10 mouse cellular contexts compared by ENCODE assay signal in genomic region chr11:49636449-49636848, GRCm38 (mm10). TPM values are rescaled to one million over a fixed set of nuclear protein-coding genes. Genes with fewer than 3 reads are reported as not detected.
DNase-seq lines count a peak whose midpoint lies in the region; ATAC-seq and TF ChIP-seq lines count a peak whose summit lies in the region.
"Had no signal": no experiment of that assay in that cellular context is flagged by ENCODE, and none has a peak within 500 bp of the region (broad histone marks: within the 10 kb centered on the region; RNA-seq: fewer than 3 reads in every experiment).

No protein-coding gene starts in this region.

- no peaks in the 10 kb centered on the region for H3K36me3 ChIP-seq in kidney, postnatal 0 days (ENCODE audit: insufficient read depth, low read length)
- no peaks in the 10 kb centered on the region for H3K36me3 ChIP-seq in heart, embryonic 15.5 days
- H3K36me3 ChIP-seq in midbrain, embryonic 16.5 days (ENCODE audit: control insufficient read depth, insufficient read depth, low read length) = no peaks in the 10 kb centered on the region
- H3K36me3 ChIP-seq: limb, embryonic 15.5 days had no signal

- TF ChIP-seq CTCF in kidney, postnatal 0 days (IDR thresholded peaks at IDR 0.05; ENCODE audit: low read depth) = peak; percentile 77
- TF ChIP-seq CTCF in brain, embryonic 14.5 days (IDR thresholded peaks at IDR 0.05; ENCODE audit: borderline replicate concordance, extremely low read depth, insufficient read depth, insufficient read length) = peak; percentile 64

- no peak for ATAC-seq in kidney, postnatal 0 days (replicated peaks; ENCODE audit: low FRiP score, low read depth)
- ATAC-seq in heart, embryonic 15.5 days (replicated peaks; ENCODE audit: insufficient number of reproducible peaks, insufficient read depth, low FRiP score, low read depth) = no peak
- no peak for ATAC-seq in midbrain, embryonic 16.5 days

- DNase-seq in kidney, postnatal 0 days (ENCODE audit: low spot score) = peak; percentile 29
- no peak for DNase-seq in kidney, adult 18-20 months
- DNase-seq in brain, embryonic 14.5 days (ENCODE audit: low read depth) = peak; percentile 18
- no peak for DNase-seq in urinary bladder, postnatal 4 days (ENCODE audit: low spot score in 2 of 2)
- no peak for DNase-seq in right cerebral cortex, postnatal 25 days
- no peak for DNase-seq in ovary, postnatal 14 days (ENCODE audit: low spot score)

- no peaks in the 10 kb centered on the region for H3K9me3 ChIP-seq in kidney, postnatal 0 days (replicated peaks; ENCODE audit: low read length)
- no peaks in the 10 kb centered on the region for H3K9me3 ChIP-seq in heart, embryonic 15.5 days (replicated peaks)
- no peaks in the 10 kb centered on the region for H3K9me3 ChIP-seq in midbrain, embryonic 16.5 days (replicated peaks; ENCODE audit: control insufficient read depth, low read length, poor library complexity, severe bottlenecking)
- H3K9me3 ChIP-seq: limb, embryonic 15.5 days had no signal

- H3K27ac ChIP-seq in kidney, postnatal 0 days = no peak overlapping the region
- H3K27ac ChIP-seq in heart, embryonic 15.5 days = no peak overlapping the region
- H3K27ac ChIP-seq in midbrain, embryonic 16.5 days (ENCODE audit: low read length) = no peak overlapping the region
- H3K27ac ChIP-seq: limb, embryonic 15.5 days had no signal

- H3K4me1 ChIP-seq in kidney, postnatal 0 days (replicated peaks; ENCODE audit: insufficient read depth, low read length) = no peaks in the 10 kb centered on the region; the same call in 1 of the 2 replicates
- peaks cover 22% of the 10 kb centered on the region for H3K4me1 ChIP-seq in heart, embryonic 15.5 days (replicated peaks)
- H3K4me1 ChIP-seq in midbrain, embryonic 16.5 days (ENCODE audit: control insufficient read depth, insufficient read depth, low read length) = no peaks in the 10 kb centered on the region; the same call in 1 of the 2 replicates

- no peak for TF ChIP-seq POLR2A in brain, embryonic 14.5 days (IDR thresholded peaks at IDR 0.05; ENCODE audit: borderline replicate concordance, extremely low read depth, insufficient read depth, insufficient read length, poor library complexity, severe bottlenecking)

- WGBS in kidney, postnatal 0 days = 11% methylated on average over 11 of the region's 11 CpGs
- 5% methylated on average over 11 of the region's 11 CpGs for WGBS in heart, embryonic 15.5 days
- 3% methylated on average over 11 of the region's 11 CpGs for WGBS in midbrain, embryonic 16.5 days

- H3K4me2 ChIP-seq in kidney, postnatal 0 days (ENCODE audit: low read length) = no peak overlapping the region
- peak overlapping the region; percentile 48 for H3K4me2 ChIP-seq in heart, embryonic 15.5 days
- H3K4me2 ChIP-seq in midbrain, embryonic 16.5 days (ENCODE audit: low read length) = peak overlapping the region; percentile 12
- H3K4me2 ChIP-seq: limb, embryonic 15.5 days had no signal

- no peak overlapping the region for H3K9ac ChIP-seq in kidney, postnatal 0 days (ENCODE audit: low read depth, low read length)
- no peak overlapping the region for H3K9ac ChIP-seq in heart, embryonic 15.5 days
- no peak overlapping the region for H3K9ac ChIP-seq in midbrain, embryonic 16.5 days (ENCODE audit: low read depth, low read length)
- H3K9ac ChIP-seq: limb, embryonic 15.5 days had no signal

- H3K27me3 ChIP-seq in kidney, postnatal 0 days (ENCODE audit: insufficient read depth, low read length) = peaks cover 9% of the 10 kb centered on the region; the same call in 1 of the 2 replicates
- peaks cover 50% of the 10 kb centered on the region for H3K27me3 ChIP-seq in heart, embryonic 15.5 days
- H3K27me3 ChIP-seq in midbrain, embryonic 16.5 days (ENCODE audit: control insufficient read depth, insufficient read depth, low read depth, low read length) = peaks cover 32% of the 10 kb centered on the region

- H3K4me3 ChIP-seq in kidney, postnatal 0 days (replicated peaks; ENCODE audit: low read depth, low read length) = no peak overlapping the region
- H3K4me3 ChIP-seq in heart, embryonic 15.5 days = peak overlapping the region; percentile 24
- no peak overlapping the region for H3K4me3 ChIP-seq in midbrain, embryonic 16.5 days (ENCODE audit: low read depth, low read length)
- H3K4me3 ChIP-seq: limb, embryonic 15.5 days had no signal

RNA-seq across cellular contexts. Expression of gene Scgb3a1, which starts 27.0 kb away (rescaled TPM):
- not detected in 2 replicates for polyA plus RNA-seq in kidney, postnatal 0 days (2015; fragmentation: Nextera tagmentation; extraction: Ambion mirVana)
- not detected in 2 replicates for polyA plus RNA-seq in brain, embryonic 14.5 days (2012; rRNA removed)
- 0.53 and 0.76 TPM in 2 replicates for polyA plus RNA-seq in heart, embryonic 15.5 days (2015; fragmentation: Nextera tagmentation; extraction: Ambion mirVana)
- 0.70 TPM in 1 of 2 replicates, not detected in the other for polyA plus RNA-seq in midbrain, embryonic 16.5 days (2015; fragmentation: Nextera tagmentation; extraction: Ambion mirVana)
- polyA plus RNA-seq: limb, embryonic 15.5 days; stomach, embryonic 14.5 days had no signal

RNA-seq across cellular contexts. Expression of gene Flt4, which starts 27.4 kb away (rescaled TPM):
- polyA plus RNA-seq in kidney, postnatal 0 days (2015; fragmentation: Nextera tagmentation; extraction: Ambion mirVana) = 5.3 and 5.6 TPM in 2 replicates
- polyA plus RNA-seq in brain, embryonic 14.5 days (2012; rRNA removed) = 2.3 and 3.7 TPM in 2 replicates
- 6.1 and 7.8 TPM in 2 replicates for polyA plus RNA-seq in heart, embryonic 15.5 days (2015; fragmentation: Nextera tagmentation; extraction: Ambion mirVana)
- polyA plus RNA-seq in midbrain, embryonic 16.5 days (2015; fragmentation: Nextera tagmentation; extraction: Ambion mirVana) = 1.6 TPM in 2 replicates

Comparison
In these comparisons a context has a peak if more than half of its experiments do, and no peak if none do; other contexts are left out.
1. DNase-seq: peak in kidney, postnatal 0 days (single experiment) and brain, embryonic 14.5 days (single experiment); none in kidney, adult 18-20 months (single experiment), urinary bladder, postnatal 4 days (0 of 2), right cerebral cortex, postnatal 25 days (single experiment) and ovary, postnatal 14 days (single experiment).